Mouse (Mus musculus) MEL (cell line): ENCODE data around the gene Srgap1. TPM values are rescaled to one million over a fixed set of nuclear protein-coding genes. Genes with fewer than 3 reads are reported as not detected.

Source experiments
- DNase-seq: peaks from one replicate; pipeline ENCODE4 v3.0.0; 2011; ENCODE audit warnings: low read depth, low spot score
- H3K27ac ChIP-seq: 2 replicates; pipeline ENCODE4 v1.5.1; 2012; ENCODE audit warnings: low read depth, mild to moderate bottlenecking, control low read depth, low read length, moderate library complexity; ENCODE audit not compliant: control insufficient read depth
- H3K27me3 ChIP-seq, 2 experiments: fragments of 150-350 bp in 1 of 2; sonication (generic) in 1 of 2; 2 replicates each; pipeline ENCODE4 v1.6.1; 2012; ENCODE audit warnings: low read length in 2 of 2, mild to moderate bottlenecking in 2 of 2, improper control_type of control experiment in 1 of 2, moderate library complexity in 1 of 2; ENCODE audit not compliant: insufficient read depth in 2 of 2, control insufficient read depth in 1 of 2
- H3K36me3 ChIP-seq, 2 experiments: 2 replicates each; pipeline ENCODE4 v1.6.1; 2012 to 2014; ENCODE audit warnings: low read length in 2 of 2, improper control_type of control experiment in 1 of 2, inconsistent platforms in 1 of 2, mild to moderate bottlenecking in 1 of 2; ENCODE audit not compliant: insufficient read depth in 2 of 2, control insufficient read depth in 1 of 2
- H3K4me1 ChIP-seq, 2 experiments: fragments of 150-350 bp in 1 of 2; sonication (generic) in 1 of 2; 2 replicates each; pipeline ENCODE4 v1.6.1; 2012; ENCODE audit warnings: low read length in 2 of 2, improper control_type of control experiment in 1 of 2, mild to moderate bottlenecking in 1 of 2; ENCODE audit not compliant: insufficient read depth in 2 of 2, control insufficient read depth in 1 of 2
- H3K4me3 ChIP-seq, 2 experiments: fragments of 150-350 bp in 1 of 2; sonication (generic) in 1 of 2; 2 replicates each; pipeline ENCODE4 v1.5.1; 2012; ENCODE audit warnings: low read depth in 2 of 2, low read length in 2 of 2, mild to moderate bottlenecking in 2 of 2, moderate library complexity in 2 of 2, control low read depth in 1 of 2, improper control_type of control experiment in 1 of 2; ENCODE audit not compliant: control insufficient read depth in 1 of 2, insufficient read depth in 1 of 2
- H3K79me2 ChIP-seq: 2 replicates; pipeline ENCODE4 v1.6.1; 2012; ENCODE audit warnings: mild to moderate bottlenecking, low read length, moderate library complexity; ENCODE audit not compliant: control insufficient read depth, poor library complexity, insufficient read depth
- H3K9ac ChIP-seq: 2 replicates; pipeline ENCODE4 v1.6.1; 2012; ENCODE audit warnings: low read depth, mild to moderate bottlenecking, control low read depth, low read length, moderate library complexity; ENCODE audit not compliant: control insufficient read depth, poor library complexity, severe bottlenecking
- H3K9me3 ChIP-seq: fragments of 150-350 bp; sonication (generic); replicated peaks from 2 replicates; pipeline ENCODE4 v1.6.1; 2012; ENCODE audit warnings: mild to moderate bottlenecking, low read length, improper control_type of control experiment, moderate library complexity; ENCODE audit not compliant: insufficient read depth
- CTCF ChIP-seq, 3 experiments: IDR thresholded peaks in 2 of 3; conservative IDR thresholded peaks in 1 of 3; 2 replicates each; pipeline ENCODE4 v1.5.1; 2011 to 2012; ENCODE audit warnings: low read length in 3 of 3, low read depth in 2 of 3, mild to moderate bottlenecking in 2 of 3, improper control_type of control experiment in 1 of 3, inconsistent platforms in 1 of 3, mixed read lengths in 1 of 3, moderate library complexity in 1 of 3; ENCODE audit not compliant: control insufficient read depth in 1 of 3, insufficient read depth in 1 of 3, poor library complexity in 1 of 3, severe bottlenecking in 1 of 3
- E2F4 ChIP-seq: IDR thresholded peaks from 2 replicates; pipeline ENCODE4 v1.6.1; 2011; ENCODE audit warnings: low read depth, low read length, improper control_type of control experiment, borderline replicate concordance
- ETS1 ChIP-seq: IDR thresholded peaks from 2 replicates; pipeline ENCODE4 v1.6.1; 2012; ENCODE audit warnings: low read depth, mild to moderate bottlenecking, inconsistent platforms, low read length, improper control_type of control experiment, moderate library complexity
- GABPA ChIP-seq: IDR thresholded peaks from 2 replicates; pipeline ENCODE4 v1.6.1; 2012; ENCODE audit warnings: low read depth, mild to moderate bottlenecking, inconsistent platforms, low read length, improper control_type of control experiment, moderate library complexity
- GATA1 ChIP-seq: IDR thresholded peaks from 2 replicates; pipeline ENCODE4 v1.6.1; 2011; ENCODE audit warnings: low read depth, low read length, improper control_type of control experiment
- HCFC1 ChIP-seq: IDR thresholded peaks from 2 replicates; pipeline ENCODE4 v1.6.1; 2012; ENCODE audit warnings: low read depth, mild to moderate bottlenecking, inconsistent platforms, low read length, improper control_type of control experiment, moderate library complexity
- JUND ChIP-seq: IDR thresholded peaks from 2 replicates; pipeline ENCODE4 v1.6.1; 2011; ENCODE audit warnings: low read depth, mild to moderate bottlenecking, improper control_type of control experiment, low read length
- MAFK ChIP-seq: IDR thresholded peaks from 2 replicates; pipeline ENCODE4 v1.6.1; 2011; ENCODE audit warnings: low read depth, mild to moderate bottlenecking, low read length, improper control_type of control experiment, borderline replicate concordance
- MAX ChIP-seq: IDR thresholded peaks from 2 replicates; pipeline ENCODE4 v1.6.1; 2011; ENCODE audit warnings: low read length, improper control_type of control experiment
- MEF2A ChIP-seq: IDR thresholded peaks from 2 replicates; pipeline ENCODE4 v1.6.1; 2014; ENCODE audit warnings: low read depth, mild to moderate bottlenecking, inconsistent platforms, low read length, improper control_type of control experiment; ENCODE audit not compliant: poor library complexity, insufficient replicate concordance, severe bottlenecking; ENCODE audit errors: extremely low read depth
- MXI1 ChIP-seq: IDR thresholded peaks from 2 replicates; pipeline ENCODE4 v1.6.1; 2011; ENCODE audit warnings: mild to moderate bottlenecking, low read depth, low read length, improper control_type of control experiment
- NELFE ChIP-seq: IDR thresholded peaks from 2 replicates; pipeline ENCODE4 v1.6.1; 2011; ENCODE audit warnings: low read depth, low read length, improper control_type of control experiment
- POLR2AphosphoS2 ChIP-seq: IDR thresholded peaks from 2 replicates; pipeline ENCODE4 v1.6.1; 2011; ENCODE audit warnings: low read length, improper control_type of control experiment
- RAD21 ChIP-seq: IDR thresholded peaks from 2 replicates; pipeline ENCODE4 v1.6.1; 2011; ENCODE audit warnings: mild to moderate bottlenecking, low read depth, low read length, improper control_type of control experiment
- TBP ChIP-seq: IDR thresholded peaks from 2 replicates; pipeline ENCODE4 v1.8.0; 2011; ENCODE audit warnings: low read depth, low read length, improper control_type of control experiment
- USF1 ChIP-seq: IDR thresholded peaks from 2 replicates; pipeline ENCODE4 v1.6.1; 2014; ENCODE audit warnings: low read depth, mild to moderate bottlenecking, inconsistent platforms, low read length, improper control_type of control experiment, moderate library complexity
- ZC3H11A ChIP-seq: IDR thresholded peaks from 2 replicates; pipeline ENCODE4 v1.6.1; 2012; ENCODE audit warnings: low read depth, mild to moderate bottlenecking, inconsistent platforms, low read length, improper control_type of control experiment
- ZMIZ1 ChIP-seq: IDR thresholded peaks from 2 replicates; pipeline ENCODE4 v1.6.1; 2012; ENCODE audit warnings: low read depth, mild to moderate bottlenecking, inconsistent platforms, low read length, improper control_type of control experiment, moderate library complexity
- polyA plus RNA-seq, 2 experiments: library from polyadenylated mRNA; stranded (reverse) in 1 of 2; unstranded in 1 of 2; fragments of >175 nt in 1 of 2; fragments of >200 nt in 1 of 2; gene quantifications; 2 replicates each; pipeline versions ENCODE4 v1.2.1 to v1.2.4; 2012; ENCODE audit warnings: low replicate concordance in 2 of 2, low read depth in 1 of 2; ENCODE audit not compliant: insufficient read length in 2 of 2, insufficient read depth in 1 of 2, missing spikeins in 1 of 2
- total RNA-seq: library from RNA; depleted of rRNA; stranded (reverse); fragments of 300-350 nt; gene quantifications from 2 replicates; pipeline ENCODE4 v1.2.3, GENCODE M21; 2012

The Srgap1 gene
- total and polyA plus RNA-seq, 3 experiments, result not detected

GRCm38 (mm10) chr10:121754237-121754636, 292.9 kb downstream of the Srgap1 start:
- no peaks in the 10 kb centered on the region for H3K4me1 ChIP-seq
- TF ChIP-seq ZC3H11A (no peak), JUND (no peak), MAX (no peak), MXI1 (no peak), ZMIZ1 (no peak), ETS1 (no peak), TBP (no peak)
- no peak for DNase-seq

GRCm38 (mm10) chr10:121750175-121750574, 296.9 kb downstream of the Srgap1 start:
- TF ChIP-seq ETS1, result no peak
- TF ChIP-seq E2F4, result no peak
- TF ChIP-seq CTCF (IDR thresholded peaks at IDR 0.05 in 2 of 3, conservative IDR thresholded peaks at IDR 0.05 in 1 of 3; ENCODE audit: control insufficient read depth in 1 of 3, insufficient read depth in 1 of 3, low read depth in 2 of 3, low read length in 3 of 3, poor library complexity in 1 of 3, severe bottlenecking in 1 of 3), result no peak
- no peak for TF ChIP-seq MEF2A
- TF ChIP-seq NELFE, result no peak
- TF ChIP-seq RAD21, result no peak
- TF ChIP-seq POLR2AphosphoS2, result no peak
- no peak for TF ChIP-seq GATA1
- no peak for TF ChIP-seq GABPA
- no peak for TF ChIP-seq USF1
- no peak for TF ChIP-seq MAFK
- no peak for TF ChIP-seq HCFC1
- H3K79me2 ChIP-seq, result no peaks in the 10 kb centered on the region
- no peaks in the 10 kb centered on the region for H3K27me3 ChIP-seq
- H3K27ac ChIP-seq, result no peak overlapping the region
- no peaks in the 10 kb centered on the region for H3K4me1 ChIP-seq
- peaks cover 0 to 2% of the 10 kb centered on the region in 2 experiments; a peak in 1 of 4 replicates for H3K36me3 ChIP-seq
- no peaks in the 10 kb centered on the region for H3K9me3 ChIP-seq
- H3K9ac ChIP-seq, result no peak overlapping the region
- no peak for DNase-seq
- no peak overlapping the region for H3K4me3 ChIP-seq

More at GRCm38 (mm10) chr10:121754237-121754636, 292.9 kb downstream of the Srgap1 start:
- Histone ChIP-seq H3K79me2 (no peaks in the 10 kb centered on the region), H3K4me3 (no peak overlapping the region), H3K9ac (no peak overlapping the region), H3K27ac (no peak overlapping the region), H3K9me3 (no peaks in the 10 kb centered on the region), H3K27me3 (no peaks in the 10 kb centered on the region), H3K36me3 (peaks cover 0 to 2% of the 10 kb centered on the region in 2 experiments; a peak in 1 of 4 replicates)
